Mouse (Mus musculus): ENCODE data around the gene Thada. TPM values are rescaled to one million over a fixed set of nuclear protein-coding genes. Genes with fewer than 3 reads are reported as not detected.

The Thada gene
- polyA plus RNA-seq, 1 experiment, result 9.4 TPM

GRCm38 (mm10) chr17:84140822-84141507, 325.0 kb downstream of the Thada start:
- Histone ChIP-seq H3K36me3 (ENCODE audit: control insufficient read depth, insufficient read depth, low read length) (no peaks in the 10 kb centered on the region), H3K4me3 (ENCODE audit: insufficient read depth, low read depth, low read length) (no peak overlapping the region), H3K27ac (ENCODE audit: insufficient read depth, low read depth, low read length) (peak overlapping the region; percentile 71), H3K27me3 (replicated peaks; ENCODE audit: control insufficient read depth, insufficient read depth, low read length) (no peaks in the 10 kb centered on the region), H3K4me1 (ENCODE audit: control insufficient read depth, insufficient read depth, low read length) (peaks cover 36% of the 10 kb centered on the region)
- peak; percentile 71 for DNase-seq
- 72% methylated on average over 10 of the region's 10 CpGs for WGBS
- TF ChIP-seq POLR2A (IDR thresholded peaks at IDR 0.05; ENCODE audit: low read depth, low read length) (no peak), CTCF (conservative IDR thresholded peaks at IDR 0.05; ENCODE audit: insufficient read depth, insufficient read length, low read depth, low read length) (no peak)

Other genes starting within 250 kb of the Thada start
- gene Plekhh2, start 45.7 kb upstream of the Thada start, polyA plus RNA-seq (2012; rRNA removed), result 3.2 and 3.4 TPM in 2 replicates
- 13.0 and 19.1 TPM in 2 replicates for gene Dync2li1, start 160.3 kb upstream of the Thada start, polyA plus RNA-seq (2012; rRNA removed)
- gene Abcg8, start 210.1 kb upstream of the Thada start, polyA plus RNA-seq (2012; rRNA removed), result 0.33 and 0.45 TPM in 2 replicates
- gene Abcg5, start 216.8 kb upstream of the Thada start, polyA plus RNA-seq (2012; rRNA removed), result 0.45 and 0.47 TPM in 2 replicates